Mouse (Mus musculus) kidney, postnatal 0 days (tissue): ENCODE data around the gene Plekhb2. TPM values are rescaled to one million over a fixed set of nuclear protein-coding genes. Genes with fewer than 3 reads are reported as not detected.

Experiments
- ATAC-seq: fragments of 200-750 bp; cut with Nextera tagmentation; replicated peaks from 2 replicates; pipeline ENCODE4 v1.8.0; 2017; ENCODE audit warnings: low read depth, moderate number of reproducible peaks, moderate TSS enrichment, moderate library complexity; ENCODE audit not compliant: low FRiP score
- DNase-seq: peaks from one replicate; pipeline ENCODE4 v3.0.0-alpha.2; 2016; ENCODE audit warnings: low spot score
- H3K27ac ChIP-seq: fragments of 300-500 bp; sonication (generic); 2 replicates; pipeline ENCODE4 v1.5.1; 2014; ENCODE audit warnings: mild to moderate bottlenecking
- H3K27me3 ChIP-seq: fragments of 300-500 bp; sonication (generic); 2 replicates; pipeline ENCODE4 v1.6.1; 2014; ENCODE audit warnings: low read length, mixed read lengths; ENCODE audit not compliant: insufficient read depth
- H3K36me3 ChIP-seq: fragments of 300-500 bp; sonication (generic); 2 replicates; pipeline ENCODE4 v1.6.1; 2014; ENCODE audit warnings: low read length, mixed read lengths; ENCODE audit not compliant: insufficient read depth
- H3K4me1 ChIP-seq: fragments of 300-500 bp; sonication (generic); replicated peaks from 2 replicates; pipeline ENCODE4 v1.6.1; 2014; ENCODE audit warnings: antibody characterized with exemption, low read length, mixed read lengths; ENCODE audit not compliant: insufficient read depth
- H3K4me2 ChIP-seq: fragments of 300-500 bp; sonication (generic); 2 replicates; pipeline ENCODE4 v1.6.1; 2014; ENCODE audit warnings: mild to moderate bottlenecking, low read length, moderate library complexity, mixed read lengths
- H3K4me3 ChIP-seq: fragments of 300-500 bp; sonication (generic); replicated peaks from 2 replicates; pipeline ENCODE4 v1.5.1; 2014; ENCODE audit warnings: low read depth, low read length
- H3K9ac ChIP-seq: fragments of 300-500 bp; sonication (generic); 2 replicates; pipeline ENCODE4 v1.6.1; 2014; ENCODE audit warnings: low read depth, low read length
- H3K9me3 ChIP-seq: fragments of 300-500 bp; sonication (generic); replicated peaks from 2 replicates; pipeline ENCODE4 v1.6.1; 2016; ENCODE audit warnings: low read length, inconsistent platforms, mixed read lengths
- CTCF ChIP-seq: IDR thresholded peaks from 2 replicates; pipeline ENCODE4 v1.5.1; 2016; ENCODE audit warnings: antibody characterized with exemption, low read depth, mild to moderate bottlenecking, moderate library complexity
- WGBS: fragments of 180-500 bp; shearing (Covaris S2); extraction: QIAGEN DNeasy Blood & Tissue Kit; methylation state at CpG from one replicate; pipeline ENCODE4 v1.1.7; 2014; 5-methylcytosine and 5-hydroxymethylcytosine counted together
- polyA plus RNA-seq: library from polyadenylated mRNA; unstranded; fragments of >200 nt; fragmentation: Nextera tagmentation; extraction: Ambion mirVana; gene quantifications from 2 replicates; pipeline ENCODE4 v1.2.1, GENCODE M21; 2015

Plekhb2 gene
- polyA plus RNA-seq, 1 experiment from 2014 or later, result 61.2 TPM

DNA sequence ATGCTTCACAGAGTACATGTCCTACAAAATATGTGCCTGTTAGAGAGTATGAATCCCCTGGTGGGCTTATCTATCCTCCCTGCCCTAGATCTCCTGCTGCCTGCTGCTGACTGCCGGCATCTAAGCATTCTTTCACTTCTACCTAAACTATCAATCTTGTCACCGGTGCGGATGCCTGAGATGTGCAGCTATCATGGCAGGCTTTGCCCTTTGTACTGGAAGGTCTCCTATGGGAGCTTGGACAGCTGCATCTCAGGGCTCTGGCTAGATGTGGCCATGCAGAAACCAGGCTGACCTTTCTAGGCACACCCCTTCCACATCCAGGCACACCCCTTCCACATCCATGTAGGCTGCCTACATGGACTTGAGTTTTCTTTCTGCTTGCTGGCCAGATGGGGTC, 42.7 kb downstream of the Plekhb2 start:
- ATAC-seq (no peak), DNase-seq (no peak)
- no peak overlapping the region for H3K4me2 ChIP-seq
- H3K9ac ChIP-seq, result no peak overlapping the region
- no peaks in the 10 kb centered on the region for H3K27me3 ChIP-seq
- TF ChIP-seq CTCF, result no peak
- no peak overlapping the region for H3K4me3 ChIP-seq
- no peak overlapping the region for H3K27ac ChIP-seq
- H3K9me3 ChIP-seq, result no peaks in the 10 kb centered on the region
- WGBS, result 73% methylated on average over 3 of the region's 3 CpGs
- H3K4me1 ChIP-seq, result no peaks in the 10 kb centered on the region
- no peaks in the 10 kb centered on the region for H3K36me3 ChIP-seq

DNA sequence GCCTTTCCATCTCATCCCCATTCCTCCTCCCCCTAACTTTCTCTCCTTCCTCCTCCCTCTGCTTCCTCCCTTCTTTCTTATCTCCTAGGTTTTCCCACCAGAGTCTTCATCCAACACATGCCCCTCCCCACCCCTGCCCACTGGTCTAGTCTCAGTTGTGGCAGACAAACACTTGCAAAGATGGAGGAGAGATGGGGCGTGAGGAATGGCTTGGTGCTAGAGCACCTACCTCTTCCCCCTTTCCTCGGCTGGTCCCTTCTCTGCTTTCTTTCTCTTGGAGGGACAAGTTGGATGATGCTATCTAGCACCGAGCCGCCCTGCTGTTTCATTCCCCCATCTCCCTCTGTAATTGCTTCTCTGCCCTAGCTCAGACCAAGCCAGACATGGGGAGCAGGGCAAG, 43.6 kb downstream of the Plekhb2 start:
- Histone ChIP-seq H3K9me3 (no peaks in the 10 kb centered on the region), H3K9ac (no peak overlapping the region), H3K4me1 (no peaks in the 10 kb centered on the region), H3K27ac (no peak overlapping the region), H3K4me3 (no peak overlapping the region), H3K4me2 (no peak overlapping the region), H3K36me3 (no peaks in the 10 kb centered on the region), H3K27me3 (no peaks in the 10 kb centered on the region)
- no peak for DNase-seq
- 79% methylated on average over 4 of the region's 4 CpGs for WGBS
- TF ChIP-seq CTCF, result no peak
- ATAC-seq, result no peak

DNA sequence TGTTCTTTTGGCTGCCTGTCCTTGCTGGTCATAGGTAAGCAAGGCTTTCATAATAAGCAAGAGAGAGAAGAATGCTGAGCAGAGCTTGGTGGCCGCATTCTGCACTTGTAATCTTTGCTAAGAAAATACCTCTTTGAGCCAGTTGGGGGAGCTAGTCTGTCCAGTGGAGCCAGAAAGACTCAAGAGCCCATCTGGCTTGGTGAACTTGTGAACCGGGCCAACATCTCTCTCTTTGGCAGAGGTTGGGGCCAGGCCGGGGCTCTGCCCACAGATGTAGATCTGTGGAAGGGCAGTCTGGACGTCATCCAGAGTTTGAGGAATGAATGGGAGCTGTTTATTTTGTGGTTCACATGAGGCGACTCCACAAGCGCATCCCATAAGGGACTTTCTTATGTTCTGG, 44.1 kb downstream of the Plekhb2 start:
- Histone ChIP-seq H3K4me3 (no peak overlapping the region), H3K36me3 (no peaks in the 10 kb centered on the region), H3K9ac (no peak overlapping the region), H3K9me3 (no peaks in the 10 kb centered on the region), H3K27ac (no peak overlapping the region), H3K4me1 (no peaks in the 10 kb centered on the region), H3K27me3 (no peaks in the 10 kb centered on the region), H3K4me2 (no peak overlapping the region)
- DNase-seq, result peak; percentile 7
- ATAC-seq, result no peak
- WGBS, result 61% methylated on average over 6 of the region's 6 CpGs
- peak; percentile 45; the same call in 1 of the 2 replicates for TF ChIP-seq CTCF

DNA sequence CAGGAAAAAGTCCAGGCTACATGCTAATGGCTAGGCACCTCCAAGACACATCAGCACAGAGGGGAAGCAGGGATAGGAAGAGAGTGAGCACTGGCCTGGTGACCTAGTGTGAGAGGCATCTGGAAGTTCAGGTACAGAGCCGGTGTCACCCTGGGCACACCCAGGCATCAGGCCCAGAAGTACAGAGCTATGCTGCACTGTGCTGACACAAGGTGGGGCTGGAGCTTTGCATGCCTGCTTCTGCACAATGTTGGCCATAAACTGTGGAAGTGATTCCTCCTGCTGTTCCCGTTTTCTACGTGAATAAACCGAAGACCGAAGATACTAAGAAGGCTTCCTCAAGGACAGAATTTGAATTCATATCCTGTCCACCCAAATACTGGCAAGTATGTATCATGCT, 46.3 kb downstream of the Plekhb2 start:
- TF ChIP-seq CTCF, result no peak
- no peak for ATAC-seq
- no peak overlapping the region for H3K4me3 ChIP-seq

DNA sequence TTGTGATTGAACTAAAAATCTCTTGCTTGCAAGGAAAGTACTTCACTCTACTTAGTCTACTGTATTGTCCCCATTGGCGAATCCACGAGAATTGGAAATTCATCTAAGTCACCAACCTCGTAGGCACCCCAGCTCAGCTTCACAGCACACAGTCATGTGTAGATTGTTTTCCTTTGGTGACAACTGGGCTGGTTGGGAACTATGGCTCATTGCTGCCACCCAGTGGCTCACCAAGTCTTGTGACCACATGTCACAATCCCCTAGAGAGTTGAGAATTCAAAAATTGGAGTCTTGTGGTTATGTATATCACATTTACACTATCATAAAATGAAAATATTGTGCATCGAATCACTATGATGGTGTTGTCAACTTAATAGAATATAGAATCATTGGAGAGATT, 47.1 kb downstream of the Plekhb2 start:
- Histone ChIP-seq H3K27ac (no peak overlapping the region), H3K4me2 (no peak overlapping the region), H3K36me3 (no peaks in the 10 kb centered on the region), H3K9ac (no peak overlapping the region), H3K4me1 (no peaks in the 10 kb centered on the region), H3K4me3 (no peak overlapping the region), H3K27me3 (no peaks in the 10 kb centered on the region), H3K9me3 (no peaks in the 10 kb centered on the region)
- ATAC-seq (no peak), DNase-seq (peak; percentile 63)
- 48% methylated on average over 4 of the region's 4 CpGs for WGBS
- peak; percentile 71 for TF ChIP-seq CTCF

More for the DNA sequence above, 46.3 kb downstream of the Plekhb2 start:
- no peaks in the 10 kb centered on the region for H3K36me3 ChIP-seq
- H3K9me3 ChIP-seq, result no peaks in the 10 kb centered on the region
- no peaks in the 10 kb centered on the region for H3K27me3 ChIP-seq
- H3K9ac ChIP-seq, result no peak overlapping the region
- H3K27ac ChIP-seq, result no peak overlapping the region
- 86% methylated on average over 5 of the region's 5 CpGs for WGBS
- no peak overlapping the region for H3K4me2 ChIP-seq
- H3K4me1 ChIP-seq, result no peaks in the 10 kb centered on the region
- DNase-seq, result no peak

DNA sequence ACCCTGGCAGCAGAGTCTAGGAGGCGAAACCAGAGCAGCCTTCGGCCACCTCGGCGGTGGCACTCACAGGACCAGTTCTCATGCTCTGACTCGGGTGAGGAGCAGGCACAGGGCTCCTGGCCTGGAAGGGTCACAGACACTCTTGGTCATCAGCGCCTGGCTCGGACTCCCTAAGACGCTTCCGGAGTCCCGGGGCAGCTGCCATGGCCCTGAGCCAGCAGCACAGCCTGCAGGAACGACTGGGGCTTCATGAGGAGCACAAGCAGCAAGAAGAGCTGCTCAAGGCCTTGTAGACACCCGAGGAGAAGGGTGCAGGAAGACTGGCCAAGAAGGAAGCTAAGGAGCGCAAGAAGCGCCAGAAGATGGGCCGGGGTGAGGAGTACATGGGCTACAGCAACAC, 78.9 kb downstream of the Plekhb2 start:
- no peak overlapping the region for H3K4me2 ChIP-seq
- no peak overlapping the region for H3K4me3 ChIP-seq
- no peaks in the 10 kb centered on the region for H3K4me1 ChIP-seq
- no peak for TF ChIP-seq CTCF
- H3K9ac ChIP-seq, result no peak overlapping the region
- no peaks in the 10 kb centered on the region for H3K27me3 ChIP-seq
- no peak for DNase-seq
- no peak overlapping the region for H3K27ac ChIP-seq
- 92% methylated on average over 15 of the region's 15 CpGs for WGBS
- no peaks in the 10 kb centered on the region for H3K9me3 ChIP-seq
- ATAC-seq, result no peak
- H3K36me3 ChIP-seq, result no peaks in the 10 kb centered on the region

Other genes starting within 250 kb of the Plekhb2 start
- 47.2 and 49.1 TPM in 2 replicates for gene Fam168b, start 6.9 kb upstream of the Plekhb2 start, polyA plus RNA-seq